Mouse (Mus musculus): ENCODE data around the gene Sucla2.

GRCm38 (mm10) chr14:73533755-73534465 is 8.8 kb downstream of the Sucla2 start:
- no peak for TF ChIP-seq CTCF (IDR thresholded peaks at IDR 0.05; ENCODE audit: low read depth, low read length)
- no peak for TF ChIP-seq POLR2A (IDR thresholded peaks at IDR 0.05; ENCODE audit: insufficient read depth, low read length)
